Mouse (Mus musculus) spleen, adult 2 months (tissue): ENCODE results near the gene Asic2. TPM values are rescaled to one million over a fixed set of nuclear protein-coding genes. Genes with fewer than 3 reads are reported as not detected.

ENCODE experiments used
- DNase-seq, 2 experiments: peaks; one replicate each; pipeline versions ENCODE4 v3.0.0 to v3.0.0-alpha.2; 2012 to 2021; ENCODE audit warnings: low spot score in 2 of 2, low read depth in 1 of 2
- H3K27ac ChIP-seq: fragments of 200-500 bp; 2 replicates; pipeline ENCODE4 v1.5.1; 2012; ENCODE audit warnings: low read length, inconsistent platforms; ENCODE audit not compliant: insufficient read depth
- H3K27me3 ChIP-seq: fragments of 200-500 bp; 2 replicates; pipeline ENCODE4 v1.6.1; 2012; ENCODE audit warnings: mild to moderate bottlenecking, moderate library complexity, low read length, inconsistent platforms; ENCODE audit not compliant: control insufficient read depth, insufficient read depth
- H3K36me3 ChIP-seq: fragments of 200-500 bp; 2 replicates; pipeline ENCODE4 v1.6.1; 2012; ENCODE audit warnings: mild to moderate bottlenecking, low read length, inconsistent platforms; ENCODE audit not compliant: control insufficient read depth, insufficient read depth
- H3K4me1 ChIP-seq: fragments of 200-500 bp; 2 replicates; pipeline ENCODE4 v1.6.1; 2011; ENCODE audit warnings: inconsistent platforms; ENCODE audit not compliant: control insufficient read depth, insufficient read depth, insufficient read length
- H3K4me3 ChIP-seq: fragments of 200-500 bp; 2 replicates; pipeline ENCODE4 v1.5.1; 2011; ENCODE audit warnings: mild to moderate bottlenecking, inconsistent platforms; ENCODE audit not compliant: insufficient read depth, insufficient read length; ENCODE audit errors: extremely low read depth
- CTCF ChIP-seq: fragments of 200-500 bp; IDR thresholded peaks from 2 replicates; pipeline ENCODE4 v1.5.1; 2011; ENCODE audit warnings: mild to moderate bottlenecking, inconsistent platforms; ENCODE audit not compliant: insufficient read depth, insufficient read length, insufficient replicate concordance; ENCODE audit errors: extremely low read depth
- POLR2A ChIP-seq: fragments of 200-500 bp; IDR thresholded peaks from 2 replicates; pipeline ENCODE4 v1.6.1; 2011; ENCODE audit warnings: low read depth, low read length, inconsistent platforms
- WGBS: fragments of 180-500 bp; shearing (Covaris S2); methylation state at CpG from one replicate; pipeline ENCODE4 v1.1.7; 2018; 5-methylcytosine and 5-hydroxymethylcytosine counted together
- polyA plus RNA-seq: library from polyadenylated mRNA; depleted of rRNA; stranded (reverse); fragments of >200 nt; gene quantifications from 2 replicates; pipeline ENCODE4 v1.2.3, GENCODE M21; 2012

Asic2 gene
- polyA plus RNA-seq, 1 experiment, result 0.46 TPM

- Histone ChIP-seq H3K27ac (no peak overlapping the region), H3K4me3 (no peak overlapping the region), H3K4me1 (no peaks in the 10 kb centered on the region), H3K27me3 (no peaks in the 10 kb centered on the region), H3K36me3 (no peaks in the 10 kb centered on the region)
- WGBS, result 87% methylated on average over 9 of the region's 9 CpGs
- TF ChIP-seq CTCF, result no peak
- no peak for TF ChIP-seq POLR2A
- DNase-seq, result no peak
Observed at GRCm38 (mm10) chr11:81059546-81059945, 908.7 kb downstream of the Asic2 start.

GRCm38 (mm10) chr11:81057506-81057905, 910.8 kb downstream of the Asic2 start:
- WGBS, result 89% methylated on average over 3 of the region's 3 CpGs
- TF ChIP-seq CTCF, result no peak
- no peak for TF ChIP-seq POLR2A
- H3K4me1 ChIP-seq, result no peaks in the 10 kb centered on the region
- no peak for DNase-seq
- no peaks in the 10 kb centered on the region for H3K27me3 ChIP-seq
- no peaks in the 10 kb centered on the region for H3K36me3 ChIP-seq
- no peak overlapping the region for H3K4me3 ChIP-seq
- no peak overlapping the region for H3K27ac ChIP-seq

GRCm38 (mm10) chr11:81056776-81057175, 911.5 kb downstream of the Asic2 start:
- H3K27me3 ChIP-seq, result no peaks in the 10 kb centered on the region
- H3K36me3 ChIP-seq, result no peaks in the 10 kb centered on the region
- H3K27ac ChIP-seq, result no peak overlapping the region
- TF ChIP-seq POLR2A (no peak), CTCF (no peak)
- WGBS, result 91% methylated on average over 9 of the region's 9 CpGs
- no peak for DNase-seq
- H3K4me3 ChIP-seq, result no peak overlapping the region
- H3K4me1 ChIP-seq, result no peaks in the 10 kb centered on the region

GRCm38 (mm10) chr11:81055446-81056145, 912.7 kb downstream of the Asic2 start:
- no peak for DNase-seq
- no peak overlapping the region for H3K4me3 ChIP-seq
- no peaks in the 10 kb centered on the region for H3K36me3 ChIP-seq
- no peaks in the 10 kb centered on the region for H3K27me3 ChIP-seq
- H3K27ac ChIP-seq, result no peak overlapping the region
- whole genome bisulfite sequencing, result 75% methylated on average over 12 of the region's 12 CpGs
- no peak for TF ChIP-seq CTCF
- no peak for TF ChIP-seq POLR2A
- no peaks in the 10 kb centered on the region for H3K4me1 ChIP-seq

GRCm38 (mm10) chr11:81053826-81054225, 914.4 kb downstream of the Asic2 start:
- TF ChIP-seq CTCF (no peak), POLR2A (no peak)
- WGBS, result 88% methylated on average over 8 of the region's 8 CpGs
- H3K27ac ChIP-seq, result no peak overlapping the region
- no peaks in the 10 kb centered on the region for H3K36me3 ChIP-seq
- no peaks in the 10 kb centered on the region for H3K27me3 ChIP-seq
- no peaks in the 10 kb centered on the region for H3K4me1 ChIP-seq
- no peak overlapping the region for H3K4me3 ChIP-seq
- no peak for DNase-seq

GRCm38 (mm10) chr11:81041671-81042070, 926.6 kb downstream of the Asic2 start:
- no peak for DNase-seq
- no peak for TF ChIP-seq POLR2A
- no peak for TF ChIP-seq CTCF
- Histone ChIP-seq H3K4me3 (no peak overlapping the region), H3K27ac (no peak overlapping the region), H3K36me3 (no peaks in the 10 kb centered on the region), H3K27me3 (no peaks in the 10 kb centered on the region), H3K4me1 (no peaks in the 10 kb centered on the region)
- WGBS, result 55% methylated on average over 3 of the region's 3 CpGs

- no peaks in the 10 kb centered on the region for H3K4me1 ChIP-seq
- 61% methylated on average over 5 of the region's 5 CpGs for WGBS
- TF ChIP-seq POLR2A (no peak), CTCF (no peak)
- no peak for DNase-seq
- no peaks in the 10 kb centered on the region for H3K27me3 ChIP-seq
- no peak overlapping the region for H3K27ac ChIP-seq
- no peaks in the 10 kb centered on the region for H3K36me3 ChIP-seq
- H3K4me3 ChIP-seq, result no peak overlapping the region
Observed at GRCm38 (mm10) chr11:81039976-81040375, 928.3 kb downstream of the Asic2 start.
